Mouse (Mus musculus) megakaryocyte-erythroid progenitor cell, adult 5-6 weeks (primary cell): ENCODE data around the gene Osbpl11. TPM values are rescaled to one million over a fixed set of nuclear protein-coding genes. Genes with fewer than 3 reads are reported as not detected.
A peak's percentile ranks its signal among the peaks of the same experiment; 100 is the strongest.
"Not testable (repeated sequence)": the region's sequence is repeated elsewhere in the genome, so short reads cannot be mapped to it uniquely, and the experiment has no call there.

Experiments
- ATAC-seq: replicated peaks from 2 replicates; pipeline ENCODE4 v1.8.0; 2016; ENCODE audit warnings: mild to moderate bottlenecking, inconsistent platforms; ENCODE audit not compliant: severe bottlenecking, poor library complexity, low FRiP score, low TSS enrichment
- total RNA-seq, 2 experiments: library from RNA; stranded (forward) in 1 of 2; stranded (reverse) in 1 of 2; fragments of 200-1000, 215-1000 nt in 1 of 2; fragments of >200 nt in 1 of 2; fragmentation: Nextera tagmentation in 1 of 2; gene quantifications; 2 replicates each; pipeline ENCODE4 v1.2.3; 2014 to 2017

The Osbpl11 gene
- total RNA-seq, 2 experiments from 2014 or later, result 7.4 to 10.9 TPM

DNA sequence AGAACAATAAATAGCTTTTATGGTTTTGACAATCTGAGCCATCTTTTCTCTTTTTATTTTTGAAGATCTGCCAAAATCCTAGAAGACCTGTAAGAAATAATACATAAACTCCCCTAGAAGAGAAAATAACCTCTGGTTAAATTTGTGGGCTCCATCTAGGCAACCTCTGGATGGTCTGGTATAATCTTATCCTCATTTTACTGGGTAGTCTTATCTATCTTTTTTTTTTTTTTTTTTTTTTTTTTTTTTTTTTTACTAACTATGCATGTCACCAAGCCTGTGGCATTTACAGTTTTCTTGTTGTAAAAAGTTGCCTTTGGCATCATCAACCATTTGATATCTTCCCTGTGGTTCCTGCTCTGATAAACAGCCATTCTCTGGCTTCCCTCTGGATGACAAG, 10.2 kb upstream of the Osbpl11 start:
- no peak for ATAC-seq

DNA sequence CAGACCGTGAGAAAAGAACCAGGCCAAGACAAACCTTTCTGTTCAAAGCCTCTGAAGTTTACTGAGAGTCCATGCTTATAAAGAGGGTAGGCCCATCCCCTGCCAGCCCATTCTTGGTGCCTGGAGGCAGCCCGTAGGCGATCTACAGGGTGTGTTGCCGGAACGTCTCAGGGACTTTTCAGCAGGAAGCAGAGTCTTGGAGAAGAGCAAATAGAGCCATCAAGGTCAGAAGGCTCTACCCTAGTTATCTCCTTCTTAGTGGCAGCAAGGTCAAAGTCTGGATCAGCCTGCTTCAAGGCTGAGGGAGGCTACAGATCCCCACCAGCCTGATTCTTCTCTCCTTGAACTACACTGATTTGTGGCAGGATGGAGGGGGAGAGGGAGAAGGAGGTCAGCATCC, 8.0 kb upstream of the Osbpl11 start:
- not testable (repeated sequence) for ATAC-seq

- no peak for ATAC-seq
Observed at GRCm38 (mm10) chr16:33177722-33178121, 7.1 kb upstream of the Osbpl11 start.

DNA sequence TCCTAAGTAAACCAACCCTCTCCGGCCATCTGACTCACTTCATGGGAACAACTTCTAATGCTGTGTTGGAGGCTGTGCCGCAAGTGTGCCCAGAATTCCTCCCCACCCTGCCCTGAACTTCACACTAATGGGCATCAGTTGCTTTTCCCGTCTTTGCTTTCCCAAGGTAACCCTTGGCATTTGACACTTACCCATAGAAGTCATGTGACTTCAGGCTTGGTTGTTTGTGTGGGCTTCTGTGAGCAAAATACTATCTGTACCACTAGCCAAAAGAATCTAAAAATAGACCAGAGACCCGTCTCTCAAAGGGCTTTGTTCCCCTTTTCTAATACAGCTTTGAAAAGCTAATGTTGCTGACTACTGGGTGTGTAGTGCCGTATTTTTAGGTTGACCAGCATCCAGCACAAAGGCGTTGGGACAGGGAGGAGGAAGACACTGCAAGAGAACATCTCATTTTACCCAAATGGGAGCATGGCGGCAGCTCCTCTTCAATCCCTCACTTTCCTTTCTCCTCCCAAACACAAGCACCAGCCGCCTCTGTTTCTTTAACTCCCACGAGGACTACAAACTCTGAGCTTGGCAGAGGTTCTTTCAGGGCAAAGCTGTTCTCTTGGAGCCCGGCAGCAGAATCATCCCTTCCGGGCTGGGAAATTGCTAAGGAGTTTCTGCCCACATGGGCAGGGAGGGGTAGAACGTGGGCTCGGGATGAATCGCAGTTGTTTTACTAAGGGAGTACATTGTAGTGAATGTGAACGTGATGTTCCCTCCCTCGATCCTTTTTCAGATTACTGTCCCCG, 6.4 kb upstream of the Osbpl11 start:
- ATAC-seq, result no peak

DNA sequence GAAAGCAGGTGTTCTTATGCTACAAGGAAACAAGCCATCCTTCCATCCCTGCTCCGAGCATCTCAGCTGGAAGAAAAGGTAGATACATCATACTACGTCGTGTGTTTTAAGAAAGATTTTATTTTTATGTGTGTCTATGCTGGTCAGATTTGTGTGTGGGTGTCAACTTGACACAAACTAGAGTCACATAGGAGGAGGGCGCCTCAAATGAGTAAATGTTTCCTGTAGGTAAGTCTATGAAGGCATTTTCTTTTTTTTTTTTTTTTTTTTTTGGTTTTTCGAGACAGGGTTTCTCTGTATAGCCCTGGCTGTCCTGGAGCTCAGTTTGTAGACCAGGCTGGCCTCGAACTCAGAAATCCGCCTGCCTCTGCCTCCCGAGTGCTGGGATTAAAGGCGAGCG, 5.6 kb upstream of the Osbpl11 start:
- ATAC-seq, result not testable (repeated sequence)

DNA sequence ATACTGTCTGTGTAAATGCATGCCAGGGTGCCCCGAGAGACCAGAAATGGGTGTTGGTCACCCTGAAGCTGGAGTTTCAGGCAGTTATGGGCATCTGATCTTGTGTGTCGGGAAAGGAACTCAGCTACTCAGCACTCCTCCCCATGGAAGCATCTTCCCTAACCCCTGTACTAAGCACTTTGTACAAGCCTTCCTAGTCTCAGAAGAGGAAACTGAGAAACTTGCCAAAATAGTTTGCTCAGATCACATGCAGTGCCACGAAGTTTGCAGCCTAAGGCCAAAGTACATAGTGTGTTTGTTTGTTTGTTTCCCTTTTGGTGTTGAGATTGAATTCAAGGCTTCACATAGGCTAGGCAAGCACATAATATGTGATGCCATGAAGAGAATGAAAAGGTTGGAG, 5.0 kb upstream of the Osbpl11 start:
- ATAC-seq, result no peak

- ATAC-seq, result no peak
Observed at GRCm38 (mm10) chr16:33180793-33181192, 4.1 kb upstream of the Osbpl11 start.

- ATAC-seq, result peak; percentile 67
Observed at GRCm38 (mm10) chr16:33185261-33186046, 583 bp downstream of the Osbpl11 start.

DNA sequence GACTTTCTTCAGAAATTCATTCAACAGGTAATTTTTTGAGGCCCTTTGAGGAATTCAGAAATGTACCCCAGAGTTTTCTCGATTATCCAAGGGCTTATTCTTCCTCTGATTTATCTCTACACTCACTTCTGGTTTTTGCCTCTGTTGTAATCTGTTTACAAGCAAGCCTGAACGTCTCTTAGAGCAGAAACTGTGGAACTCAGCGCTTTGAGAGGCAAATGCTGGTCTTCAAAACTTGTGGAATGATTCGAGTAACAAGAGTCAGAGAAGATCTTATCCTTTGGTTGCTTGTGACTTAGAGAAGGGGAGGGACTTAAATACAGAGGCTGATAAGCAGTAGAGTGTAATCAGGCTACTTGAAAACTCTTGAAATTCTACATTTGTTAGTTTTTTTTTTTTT, 1.3 kb downstream of the Osbpl11 start:
- ATAC-seq, result no peak

- no peak for ATAC-seq
Observed at GRCm38 (mm10) chr16:33188076-33188475, 3.2 kb downstream of the Osbpl11 start.

GRCm38 (mm10) chr16:33191671-33192091, 6.8 kb downstream of the Osbpl11 start:
- ATAC-seq, result no peak

DNA sequence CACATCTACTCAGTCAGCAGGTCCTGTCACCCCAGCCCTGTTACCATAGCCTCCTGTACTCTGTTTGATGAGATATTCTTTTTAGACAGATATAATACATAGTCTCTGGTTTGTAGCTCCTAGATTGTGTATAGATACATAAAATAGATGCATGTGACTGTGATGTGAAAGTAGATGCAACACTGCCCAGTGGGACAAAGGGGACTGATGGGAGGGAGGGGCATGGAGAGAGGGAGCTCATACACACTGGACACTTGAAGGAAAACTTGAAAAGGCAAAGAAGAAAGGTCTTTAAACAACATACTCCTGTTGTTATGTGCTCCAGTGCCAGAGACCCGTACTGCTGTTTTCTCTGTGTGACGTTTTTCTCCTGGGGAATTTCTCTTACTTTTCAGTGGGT, 7.4 kb downstream of the Osbpl11 start:
- ATAC-seq, result no peak

DNA sequence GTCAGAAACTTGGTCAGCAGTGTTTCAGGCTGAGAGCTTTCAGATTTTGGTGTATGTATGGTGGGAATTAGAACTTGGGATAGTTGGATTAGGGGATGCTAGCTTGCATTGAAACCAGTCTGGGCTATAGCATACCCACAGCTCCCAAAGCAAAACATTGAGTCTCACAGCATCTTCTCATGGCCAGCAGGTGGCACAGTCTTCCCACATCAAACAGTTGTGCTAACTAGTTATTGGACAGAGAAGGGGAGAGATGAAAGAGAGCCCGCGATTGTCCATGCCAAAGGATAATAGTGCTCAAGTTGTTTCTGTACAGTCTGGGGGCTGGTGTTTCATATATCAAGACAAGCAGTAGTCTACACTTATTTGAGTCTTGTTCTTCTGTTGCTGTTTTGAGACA, 8.8 kb downstream of the Osbpl11 start:
- peak; percentile 87 for ATAC-seq

DNA sequence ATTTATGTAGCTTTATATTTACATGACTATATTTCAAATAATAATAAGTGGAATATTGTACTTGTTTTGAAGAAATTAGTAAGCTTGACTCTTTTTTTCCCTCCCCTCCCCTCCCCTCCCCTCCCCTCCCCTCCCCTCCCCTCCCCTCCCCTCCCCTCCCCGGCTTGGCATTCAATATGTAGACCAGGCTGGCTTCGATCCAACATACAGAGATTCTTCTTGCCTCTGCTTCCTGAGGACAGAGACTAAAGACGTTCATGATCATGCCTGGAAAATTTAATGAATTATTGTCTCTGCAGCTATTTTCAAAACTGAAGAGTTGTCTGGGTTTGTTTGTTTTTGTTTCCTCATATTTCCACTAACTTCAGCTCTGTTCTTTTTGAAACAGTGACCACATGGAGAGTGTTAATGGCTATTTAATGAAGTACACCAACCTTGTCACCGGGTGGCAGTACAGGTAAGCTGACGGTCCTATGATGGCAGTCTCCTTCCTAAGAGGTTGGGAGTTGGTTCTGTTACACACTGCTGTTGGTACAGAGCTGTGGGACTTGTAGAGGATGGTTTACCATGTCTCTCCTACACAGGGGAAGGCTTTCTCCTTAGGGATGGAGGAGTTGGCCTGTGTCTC, 10.9 kb downstream of the Osbpl11 start:
- ATAC-seq, result peak; percentile 76

GRCm38 (mm10) chr16:33196578-33196977, 11.7 kb downstream of the Osbpl11 start:
- no peak for ATAC-seq

DNA sequence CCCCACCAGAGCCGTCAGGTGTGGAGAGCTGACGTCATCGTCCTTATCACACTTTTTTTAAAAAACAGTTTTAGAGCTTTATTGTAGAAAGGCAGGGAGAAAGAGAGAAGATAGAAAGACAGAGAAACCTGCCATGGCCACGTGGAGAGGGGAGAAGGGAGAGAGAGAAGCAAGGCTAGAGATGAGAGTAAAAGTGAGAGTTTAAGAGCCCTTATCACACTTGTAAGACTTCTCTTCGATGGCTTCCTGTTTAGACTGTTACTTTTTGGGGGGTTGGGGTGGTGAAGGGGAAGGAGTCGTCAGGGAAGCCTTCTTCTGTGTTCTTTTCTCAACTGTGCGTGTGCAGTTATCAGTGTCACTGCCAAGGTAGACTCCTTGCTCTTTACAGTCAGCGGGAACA, 15.7 kb downstream of the Osbpl11 start:
- ATAC-seq, result no peak

DNA sequence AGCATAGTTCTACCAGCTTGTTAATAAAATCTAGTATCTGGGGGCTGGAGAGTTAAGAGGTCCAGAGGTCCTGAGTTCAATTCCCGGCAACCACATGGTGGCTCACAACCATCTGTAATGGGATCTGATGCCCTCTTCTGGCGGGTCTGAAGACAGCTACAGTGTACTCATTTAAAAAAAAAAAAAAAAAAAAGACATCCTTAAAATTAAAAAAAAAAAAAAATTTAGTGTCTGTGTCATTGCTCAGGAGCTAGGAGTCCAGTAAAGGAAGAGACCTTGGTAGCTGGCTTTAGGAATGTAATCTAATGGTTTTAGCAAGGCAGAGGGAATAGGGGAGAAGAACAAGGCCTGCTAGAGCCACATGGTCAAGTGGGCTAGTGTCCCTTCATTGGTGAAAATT, 25.9 kb downstream of the Osbpl11 start:
- no peak for ATAC-seq

GRCm38 (mm10) chr16:33216313-33217003, 31.6 kb downstream of the Osbpl11 start:
- ATAC-seq, result no peak

- ATAC-seq, result not testable (repeated sequence)
Observed at GRCm38 (mm10) chr16:33217553-33218085, 32.7 kb downstream of the Osbpl11 start.

DNA sequence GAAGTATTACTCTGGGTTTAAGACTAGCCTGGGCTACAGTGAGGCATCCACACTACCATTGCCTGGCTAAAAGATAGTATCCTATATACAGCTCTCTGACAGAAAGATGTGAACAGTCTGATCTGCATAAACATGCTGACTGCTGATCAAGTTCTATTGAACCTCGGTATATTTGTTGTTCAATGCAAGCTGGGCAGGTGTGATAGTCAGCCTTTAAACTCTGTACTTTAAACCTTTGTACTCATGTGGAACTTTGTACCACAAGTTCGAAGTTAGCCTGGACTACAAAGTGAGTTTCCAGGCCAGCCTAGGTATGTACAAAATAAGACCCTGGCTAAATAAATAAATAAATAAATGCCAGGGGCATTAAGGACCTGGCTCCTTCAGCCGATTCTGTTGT, 37.6 kb downstream of the Osbpl11 start:
- no peak for ATAC-seq
